Mouse (Mus musculus) hindlimb bud, embryonic 11.5 days (tissue): ENCODE results near the gene Erbb3.
"Not testable (repeated sequence)": the region's sequence is repeated elsewhere in the genome, so short reads cannot be mapped to it uniquely, and the experiment has no call there.

Source experiments
- DNase-seq: peaks from one replicate; pipeline ENCODE4 v3.0.0-alpha.2; 2012; ENCODE audit warnings: low read depth, low spot score; ENCODE audit errors: extremely low spot score

Erbb3 gene

DNA sequence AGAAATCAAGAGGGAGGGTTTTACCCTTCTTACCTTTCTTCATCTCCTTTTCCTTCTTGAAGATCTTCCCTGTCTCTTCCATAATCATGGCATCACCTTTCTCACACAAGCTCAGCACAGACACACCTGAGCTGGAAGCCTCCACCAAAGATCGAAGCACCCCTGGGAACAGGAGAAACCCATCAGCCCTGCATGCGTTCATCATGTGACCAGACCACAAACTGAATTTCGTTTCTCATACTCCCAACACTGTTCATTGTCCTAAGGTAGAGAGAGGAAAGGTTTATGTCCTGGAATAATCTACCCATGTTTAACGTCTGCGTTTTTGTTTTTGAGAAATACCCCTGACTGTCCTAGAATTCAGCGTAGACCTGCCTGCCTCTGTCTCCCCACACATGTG lies 25.9 kb downstream of the Erbb3 start:
- no peak for DNase-seq

DNA sequence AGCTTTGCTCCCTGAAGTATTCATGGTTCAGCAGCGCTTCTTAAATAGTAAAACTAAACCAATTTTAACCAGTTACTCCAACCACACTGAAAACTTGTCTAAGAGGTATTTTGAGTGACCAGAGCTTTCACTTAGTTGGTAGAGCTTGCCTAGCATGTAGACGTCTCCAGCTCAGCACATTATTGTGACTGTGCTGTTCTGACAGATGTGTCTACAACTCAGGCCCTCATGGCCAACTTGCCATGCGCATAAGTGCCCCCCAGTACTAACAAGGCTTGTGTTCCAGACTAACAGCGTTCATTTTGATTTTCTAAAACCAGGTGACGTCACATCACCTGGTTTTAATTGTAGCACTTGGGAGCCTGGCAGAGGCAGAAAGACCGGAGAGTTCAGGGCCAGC lies 32.5 kb downstream of the Erbb3 start:
- DNase-seq, result no peak

DNA sequence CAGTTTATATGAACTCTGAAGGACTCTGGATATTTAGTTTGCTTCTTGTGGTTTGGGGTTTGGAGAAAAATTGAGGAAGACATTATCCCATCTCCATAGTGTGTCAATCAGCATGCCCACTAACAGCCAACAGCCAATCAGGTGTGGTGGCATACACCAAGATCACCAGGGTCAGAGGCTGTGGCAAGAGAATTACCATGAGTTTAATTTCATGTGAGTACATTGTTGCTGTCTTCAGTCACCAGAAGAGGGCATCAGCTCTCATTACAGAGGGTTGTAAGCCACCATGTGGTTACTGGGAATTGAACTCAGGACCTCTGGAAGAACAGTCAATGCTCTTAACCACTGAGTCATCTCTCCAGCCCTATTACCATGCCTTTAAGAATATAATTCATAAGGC lies 33.2 kb downstream of the Erbb3 start:
- DNase-seq, result no peak

DNA sequence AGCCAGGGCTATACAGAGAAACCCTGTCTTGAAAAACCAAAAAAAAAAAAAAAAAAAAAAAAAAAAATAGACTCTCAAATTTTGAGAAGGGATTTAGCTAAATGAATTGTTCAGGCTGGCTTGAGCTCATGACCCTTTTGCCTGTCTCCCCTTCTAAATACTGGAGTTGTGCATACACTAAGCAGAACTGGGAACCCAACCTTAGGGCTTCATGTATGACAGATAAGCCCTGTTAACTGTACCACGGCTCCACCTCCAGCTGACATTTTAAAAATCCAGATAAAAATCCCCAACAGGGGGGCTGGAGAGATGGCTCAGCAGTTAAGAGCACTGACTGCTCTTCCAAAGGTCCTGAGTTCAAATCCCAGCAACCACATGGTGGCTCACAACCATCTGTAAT lies 33.9 kb downstream of the Erbb3 start:
- DNase-seq, result not testable (repeated sequence)

DNA sequence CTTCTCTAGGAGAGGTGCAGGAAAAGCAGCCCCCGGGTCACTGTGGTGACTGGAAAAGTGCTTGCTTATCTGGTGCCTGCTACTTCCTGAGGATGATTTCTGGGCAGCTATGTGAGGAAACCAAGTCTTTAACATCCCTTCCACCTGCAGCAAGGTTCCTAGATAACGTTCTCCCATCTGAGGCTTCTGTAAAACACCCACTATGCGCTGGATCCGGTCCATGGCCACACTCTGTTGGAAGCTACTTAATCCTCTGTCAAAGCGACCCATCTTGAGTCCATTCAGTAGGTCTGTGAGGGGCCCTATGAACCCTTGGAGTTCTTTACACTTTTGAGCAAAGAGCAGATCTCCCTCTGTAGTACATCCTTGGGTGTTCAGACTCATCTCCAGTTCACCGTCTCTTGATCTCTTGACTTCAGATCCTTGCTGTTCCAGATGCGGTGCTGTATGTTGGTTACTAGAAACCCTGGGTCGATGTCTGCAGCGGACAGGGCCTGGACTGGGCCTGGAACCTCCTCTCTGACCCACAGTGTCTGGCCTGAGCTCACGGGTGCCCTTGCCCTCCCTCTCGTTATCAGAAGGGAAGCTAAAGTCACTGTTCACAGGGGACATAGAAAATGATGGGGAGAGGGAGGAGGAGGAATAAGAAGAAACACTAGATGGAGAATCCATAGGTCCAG lies 39.2 kb downstream of the Erbb3 start:
- DNase-seq, result not testable (repeated sequence)

DNA sequence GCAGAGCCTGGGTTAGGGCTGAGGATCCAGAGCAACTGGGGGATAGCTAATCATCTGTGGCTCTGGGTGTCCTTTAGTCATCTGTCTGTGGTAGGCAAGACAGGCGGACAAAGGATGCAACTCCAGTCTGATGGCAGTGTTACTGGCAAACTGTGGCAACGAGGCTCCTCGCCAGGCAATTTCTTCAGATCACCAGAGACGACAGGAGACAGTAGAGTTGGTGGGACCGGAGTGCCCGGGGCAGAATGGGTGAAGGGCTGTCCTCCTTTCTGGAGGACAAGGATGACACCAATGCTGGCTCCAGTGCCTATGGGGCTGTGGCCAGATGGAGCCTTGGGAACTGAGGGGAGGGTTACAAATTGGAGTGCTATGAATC lies 39.8 kb downstream of the Erbb3 start:
- not testable (repeated sequence) for DNase-seq

DNA sequence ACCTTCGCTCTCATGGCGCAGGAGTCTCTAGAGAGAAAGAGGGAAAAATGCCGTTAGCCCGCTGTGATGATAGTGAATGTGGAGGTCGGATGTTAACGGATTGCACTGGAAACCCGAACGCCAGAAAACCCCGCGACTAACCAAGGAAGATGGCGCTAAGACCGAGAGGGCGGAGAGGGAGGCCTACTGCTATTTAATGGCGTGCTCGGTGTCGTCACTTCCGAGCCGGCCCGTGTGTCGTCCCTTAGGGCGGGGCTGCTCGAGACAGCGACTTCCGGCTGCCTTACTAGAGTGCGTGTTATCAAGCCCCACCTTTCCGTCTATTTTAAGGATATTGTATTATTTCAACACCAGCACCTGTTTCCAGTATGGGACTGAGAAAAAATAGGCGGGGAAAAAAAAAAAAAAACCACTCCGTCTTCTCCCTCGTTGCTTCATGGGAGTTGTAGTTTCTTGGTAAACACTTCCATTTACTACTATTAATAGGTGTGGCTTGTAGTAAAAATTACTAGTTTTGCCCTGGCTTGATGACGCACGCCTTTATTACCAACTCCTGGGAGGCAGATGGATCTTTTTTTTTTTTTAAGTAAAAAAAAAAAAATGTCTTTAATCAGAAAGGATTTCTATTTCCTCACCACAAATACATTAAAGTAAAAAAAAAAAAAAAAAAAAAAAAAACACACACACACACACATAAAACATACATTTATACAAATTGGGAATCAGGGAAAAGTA lies 40.3 kb downstream of the Erbb3 start, which contains the start of gene Rpl41:
Rpl41 (minus strand) TSS at position 359 of the 735 bp plus-strand sequence.
- no peak for DNase-seq

DNA sequence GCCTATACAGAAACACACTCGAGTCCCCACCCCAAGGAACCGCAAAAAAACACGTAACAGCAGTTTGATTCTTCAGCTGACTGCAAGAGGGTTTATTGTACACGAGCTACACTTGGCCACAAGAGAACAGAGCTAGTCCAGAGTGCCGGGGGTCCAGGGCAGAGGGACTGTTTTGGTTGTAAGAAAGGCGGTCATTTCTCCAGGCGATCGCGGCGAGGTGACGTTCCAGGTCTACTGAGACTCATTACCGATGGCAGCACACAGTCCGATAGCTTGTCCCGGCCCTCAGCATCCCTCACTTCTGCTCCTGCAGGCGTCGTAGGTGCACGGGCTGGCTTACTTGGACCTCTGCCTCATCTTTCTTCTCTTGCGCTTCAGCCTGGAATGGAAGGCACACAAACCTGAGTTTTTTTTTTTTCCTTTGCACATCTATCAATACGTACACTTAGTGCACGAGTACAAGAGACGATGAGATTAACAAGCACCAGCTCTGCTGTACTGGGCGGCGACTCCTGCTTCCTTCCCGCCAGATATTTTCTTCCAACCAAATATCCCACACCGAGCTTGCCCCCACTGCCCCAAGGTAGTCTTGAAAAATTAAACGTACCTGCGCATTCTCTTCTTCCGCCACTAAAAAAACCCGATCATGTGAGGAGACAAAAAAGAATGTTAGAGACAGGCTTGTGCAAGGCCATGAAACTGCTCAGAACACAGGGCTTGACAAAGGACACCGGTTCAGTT lies 41.2 kb downstream of the Erbb3 start:
- not testable (repeated sequence) for DNase-seq

DNA sequence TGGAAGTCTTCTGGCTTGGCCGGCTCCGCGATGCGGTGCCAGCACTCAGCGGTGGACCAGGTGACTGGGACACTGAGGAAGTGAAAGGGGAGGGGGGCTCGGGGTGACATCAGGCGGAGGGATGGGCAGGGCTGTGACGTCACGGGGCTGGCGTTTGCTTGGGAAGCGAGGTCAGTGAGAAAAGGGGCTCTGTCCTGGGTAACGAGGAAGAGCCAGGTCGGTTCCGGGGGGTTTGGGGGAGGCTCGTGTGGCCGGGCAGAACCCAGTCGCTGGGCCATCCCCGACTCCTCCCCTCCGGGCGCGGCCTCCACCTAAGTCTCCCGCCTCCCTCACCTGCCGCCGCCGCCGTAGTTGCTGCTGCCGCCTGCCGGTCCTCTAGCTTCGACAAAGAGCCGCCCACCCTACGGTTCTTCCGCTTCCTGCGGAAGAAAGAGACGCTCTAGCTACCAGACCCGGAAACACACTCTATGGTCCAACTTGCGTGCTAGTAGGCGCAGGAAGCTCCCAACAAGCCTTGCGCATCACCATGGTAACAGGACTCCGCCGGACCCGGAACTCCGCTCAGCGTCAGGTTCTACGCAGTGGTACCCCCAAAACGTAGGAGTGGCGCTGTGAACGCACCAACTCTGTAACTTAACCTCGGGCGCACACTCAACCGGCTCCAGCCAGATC lies 42.0 kb downstream of the Erbb3 start, which contains the start of gene Zc3h10:
Zc3h10 (minus strand) TSS at position 414 of the 672 bp plus-strand sequence.
- DNase-seq, result no peak

DNA sequence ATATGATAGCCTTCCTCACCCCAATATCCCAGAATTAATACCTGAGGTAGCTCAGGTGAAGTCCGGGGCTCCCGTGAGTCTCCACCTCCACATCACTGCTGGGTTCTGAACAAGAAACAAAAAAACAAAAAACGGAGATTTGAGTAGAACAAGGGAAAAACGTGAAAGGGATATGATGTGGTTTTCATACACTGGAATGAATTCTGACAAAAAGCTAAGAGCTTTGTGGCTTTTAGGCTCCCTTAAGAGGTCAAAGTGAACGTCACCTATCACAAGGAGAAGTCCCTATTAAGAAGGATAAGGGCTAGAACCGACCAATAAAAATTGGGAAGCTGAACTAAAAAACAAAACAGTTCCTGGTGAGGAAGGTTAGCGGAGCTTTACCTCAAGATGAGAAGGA lies 42.7 kb downstream of the Erbb3 start:
- DNase-seq, result no peak

DNA sequence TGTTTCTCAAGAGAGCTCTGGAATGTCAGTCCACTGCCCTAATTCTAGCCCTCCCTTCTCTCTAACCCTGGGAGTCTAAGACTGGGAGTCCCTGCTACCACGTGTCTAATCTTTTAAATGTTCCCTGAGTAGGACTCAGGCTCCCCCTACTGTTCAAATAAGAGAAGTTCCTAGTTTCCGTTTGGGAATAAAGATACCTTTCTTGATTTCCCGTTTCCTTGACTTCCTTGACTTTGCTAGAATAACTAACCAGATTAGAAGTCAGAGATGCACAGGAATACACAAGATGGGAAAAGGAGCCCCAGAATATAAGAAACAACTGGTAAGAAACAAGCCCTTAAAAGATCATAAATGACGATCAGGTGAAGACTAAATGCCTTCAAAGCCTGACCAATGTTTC lies 43.1 kb downstream of the Erbb3 start:
- no peak for DNase-seq

DNA sequence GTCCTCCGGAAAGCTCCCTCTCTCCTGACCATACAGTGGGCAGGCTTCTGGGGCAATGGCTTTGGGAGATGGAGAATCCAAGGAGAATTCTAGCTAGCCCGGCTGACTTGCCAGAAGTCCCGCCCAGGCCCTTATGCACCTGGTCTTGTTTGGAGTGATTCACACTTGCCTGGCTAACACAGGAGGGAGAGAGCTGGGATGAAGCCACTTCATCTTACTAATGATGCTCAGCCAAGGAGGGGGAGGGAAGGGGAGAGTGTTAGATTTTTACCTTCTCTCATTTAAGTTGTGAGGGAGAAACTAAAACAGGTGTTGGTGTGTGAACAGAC lies 43.9 kb downstream of the Erbb3 start:
- no peak for DNase-seq

DNA sequence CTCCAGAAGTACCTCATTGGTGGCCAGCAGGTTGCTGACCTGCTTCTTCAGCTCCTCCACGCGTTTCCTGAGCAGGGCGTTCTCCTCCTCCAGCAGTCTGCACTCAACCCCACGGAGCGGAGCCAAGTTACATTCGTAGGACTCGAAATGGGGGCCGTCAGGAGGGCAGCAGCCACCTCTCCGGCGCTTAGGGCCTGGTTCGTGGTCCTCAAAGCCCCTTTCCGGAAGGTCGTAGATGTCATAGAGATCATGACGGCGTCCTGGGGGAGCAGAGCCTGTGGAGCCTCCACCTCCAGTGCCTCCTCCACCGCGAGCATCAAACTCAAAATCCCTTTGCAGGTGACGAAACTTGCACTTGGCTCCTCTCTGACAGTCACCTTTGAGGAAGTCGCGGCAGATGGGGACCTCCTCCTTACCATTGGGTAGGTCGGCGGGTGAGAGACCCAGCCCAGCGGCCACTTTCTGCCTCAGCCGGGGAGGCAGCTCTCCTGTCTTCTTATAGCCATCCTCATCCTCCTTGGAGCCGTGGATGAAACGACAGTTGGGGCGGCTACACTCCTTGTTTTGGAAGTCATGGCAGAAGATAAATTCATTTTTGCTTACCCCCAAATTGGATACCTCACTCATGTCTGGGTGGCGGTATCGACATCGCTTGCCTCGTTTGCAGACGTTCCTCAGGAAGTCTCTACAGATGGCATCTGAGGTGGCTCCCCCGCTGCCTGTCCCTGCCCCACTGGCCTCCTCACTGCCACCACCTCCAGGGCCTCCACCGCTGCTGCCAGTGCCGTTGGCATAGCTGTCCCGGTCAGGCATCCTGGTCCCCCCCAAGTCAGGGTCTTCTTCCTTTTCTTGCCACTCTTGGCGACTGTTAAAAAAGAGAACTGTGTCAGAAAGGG lies 44.5 kb downstream of the Erbb3 start:
- DNase-seq, result no peak

DNA sequence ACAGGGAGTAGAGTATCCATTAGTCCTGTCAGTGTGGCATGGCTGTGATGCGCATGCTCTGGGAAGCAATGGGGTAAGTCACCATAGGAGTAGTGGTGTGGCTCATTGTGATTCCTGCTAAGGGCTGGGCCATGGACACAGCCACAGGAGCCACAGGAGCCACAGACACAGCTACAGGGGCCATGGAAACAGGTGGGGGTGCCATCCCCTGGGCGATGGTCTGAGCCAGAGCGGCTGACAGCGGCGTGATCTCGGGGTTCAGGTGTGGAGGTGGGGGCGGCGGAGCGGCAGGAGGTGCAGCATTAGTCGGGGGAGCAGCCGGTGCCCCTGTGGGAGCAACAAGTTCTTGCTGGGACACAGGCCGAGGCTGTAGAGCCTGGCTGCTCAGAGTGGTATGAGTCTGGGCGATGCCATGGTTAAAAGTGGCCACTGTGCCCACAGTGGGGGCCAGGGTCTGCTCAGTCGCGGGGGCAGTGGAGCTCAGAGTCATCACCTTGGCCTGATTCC lies 45.2 kb downstream of the Erbb3 start:
- DNase-seq, result no peak

DNA sequence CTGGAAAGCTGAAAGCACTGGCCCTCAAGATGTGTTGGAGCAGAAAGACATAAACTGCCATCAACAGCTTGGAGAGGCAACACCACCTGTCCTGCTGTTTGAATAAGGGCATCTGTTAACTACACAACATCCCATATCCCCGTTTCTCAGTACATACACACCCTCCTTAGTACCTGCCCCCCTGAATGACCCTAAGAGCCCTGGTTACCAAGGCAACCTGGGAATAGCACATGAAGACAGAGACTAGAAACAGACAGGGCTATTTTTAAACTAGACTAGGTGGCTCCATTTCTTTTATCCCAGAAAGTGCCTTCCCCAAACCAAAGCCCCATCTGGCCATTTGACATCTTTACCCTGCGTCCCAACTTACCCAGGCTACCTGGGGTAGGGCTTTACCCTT lies 46.4 kb downstream of the Erbb3 start:
- no peak for DNase-seq

DNA sequence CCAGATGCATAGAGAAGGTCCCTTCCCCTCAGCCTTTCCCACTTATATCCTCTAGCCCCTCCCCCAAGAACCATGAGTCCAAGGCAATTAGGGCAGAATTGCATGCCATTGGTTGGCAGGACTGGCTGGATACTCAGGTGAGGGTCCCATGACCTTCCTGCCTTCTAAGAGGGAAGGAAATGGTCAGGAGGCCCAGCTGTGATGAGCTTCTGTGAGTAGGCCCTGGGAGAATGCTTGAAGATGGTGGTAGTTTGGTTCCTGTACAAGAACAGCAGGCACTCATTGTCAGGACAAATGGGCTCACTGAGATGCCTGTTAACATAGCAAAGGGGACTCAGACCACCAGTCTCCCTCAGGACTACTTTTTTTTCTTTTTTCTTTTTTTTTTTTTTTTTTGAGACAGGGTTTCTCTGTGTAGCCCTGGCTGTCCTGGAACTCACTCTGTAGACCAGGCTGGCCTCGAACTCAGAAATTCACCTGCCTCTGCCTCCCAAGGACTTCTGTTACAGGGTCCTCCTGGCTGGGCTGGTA lies 51.0 kb downstream of the Erbb3 start:
- DNase-seq, result no peak

DNA sequence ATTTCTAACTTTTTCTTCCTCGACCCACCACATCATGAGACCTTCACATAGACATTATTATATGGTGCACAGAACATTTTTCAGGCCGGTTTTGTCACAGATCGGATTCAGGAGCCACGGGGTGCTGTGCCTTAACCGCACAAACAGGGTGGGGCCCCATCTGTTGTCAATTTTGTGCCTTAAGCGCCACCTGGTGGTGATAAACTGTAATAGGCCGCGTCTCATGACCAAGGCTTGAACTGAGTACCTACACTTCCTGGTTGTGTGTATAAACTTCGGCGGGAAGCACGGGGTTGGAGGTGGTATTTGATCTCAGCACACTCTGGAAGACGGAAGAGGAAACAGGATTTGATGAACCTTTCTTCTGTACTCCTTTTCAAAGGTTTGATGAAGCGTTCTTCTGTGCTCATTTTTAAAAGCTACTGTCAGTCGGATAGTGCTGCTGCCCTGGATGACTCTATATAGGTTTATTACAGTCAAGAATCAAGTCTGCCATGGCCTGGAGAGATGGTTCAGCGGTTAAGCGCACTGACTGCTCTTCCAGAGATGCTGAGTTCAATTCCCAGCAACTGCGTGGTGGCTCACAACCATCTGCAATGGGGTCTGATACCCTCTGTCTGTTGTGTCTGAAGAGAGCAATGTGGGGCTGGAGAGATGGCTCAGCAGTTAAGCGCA lies 53.0 kb downstream of the Erbb3 start:
- DNase-seq, result peak; percentile 88

DNA sequence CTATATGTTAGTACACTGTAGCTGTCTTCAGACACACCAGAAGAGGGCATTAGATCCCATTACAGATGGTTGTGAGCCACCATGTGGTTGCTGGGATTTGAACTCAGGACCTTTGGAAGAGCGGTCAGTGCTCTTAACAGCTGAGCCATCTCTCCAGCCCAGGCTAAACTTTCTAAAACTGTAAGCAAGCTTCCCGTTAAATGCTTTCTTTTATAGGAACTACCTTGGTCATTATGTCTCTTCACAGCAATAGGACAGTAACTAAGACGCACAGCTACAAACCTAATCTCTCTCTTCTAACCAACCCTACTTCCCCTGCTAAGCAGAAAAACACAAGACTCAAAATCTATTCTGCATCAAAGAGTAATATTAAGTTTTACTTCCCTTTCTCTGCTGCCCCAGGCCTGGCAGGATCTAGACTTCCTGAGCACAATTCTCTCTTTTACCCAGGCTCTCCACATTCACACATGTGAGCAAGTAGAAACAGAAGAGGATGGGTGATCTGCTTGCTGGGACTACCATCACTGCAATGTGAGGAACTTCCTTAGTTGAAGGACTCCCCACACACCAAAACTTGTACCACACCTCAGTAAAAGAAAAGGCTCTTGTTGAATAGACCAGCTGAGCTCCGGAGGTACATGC lies 53.7 kb downstream of the Erbb3 start:
- DNase-seq, result no peak

DNA sequence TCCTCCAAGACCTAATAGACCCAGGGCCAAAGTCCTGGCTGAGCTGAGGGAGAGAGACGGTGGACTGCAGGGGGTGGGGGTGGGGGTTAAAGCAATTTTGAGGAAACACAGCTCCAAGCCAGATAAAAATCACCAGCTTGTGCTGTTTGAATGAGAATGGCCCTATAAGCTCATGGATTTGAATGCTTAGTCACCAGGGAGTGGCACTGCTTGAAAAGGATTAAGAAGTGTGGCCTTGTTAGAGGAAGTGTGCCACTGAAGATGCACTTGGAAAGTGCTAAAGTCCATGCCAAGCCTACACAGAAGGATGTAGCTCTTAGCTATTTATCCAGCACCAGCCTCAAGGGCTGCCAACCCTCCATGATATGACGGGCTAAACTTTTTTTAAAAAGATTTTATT lies 54.2 kb downstream of the Erbb3 start:
- no peak for DNase-seq
